Mouse (Mus musculus) naive thymus-derived CD4-positive, alpha-beta T cell, adult 2 months (primary cell): Measurements from ENCODE around the gene Rybp.

ENCODE experiments used
- DNase-seq: peaks from one replicate; pipeline ENCODE4 v3.0.0-alpha.2; 2011; ENCODE audit warnings: low read depth

Gene Rybp

GRCm38 (mm10) chr6:100188883-100189743 lies 98.2 kb downstream of the Rybp start:
- DNase-seq: no peak

- DNase-seq: no peak
Observed at GRCm38 (mm10) chr6:100187821-100188220, 99.5 kb downstream of the Rybp start.

- no peak for DNase-seq
Observed at GRCm38 (mm10) chr6:100186789-100187188, 100.5 kb downstream of the Rybp start.

- DNase-seq: no peak
Observed at GRCm38 (mm10) chr6:100185524-100185923, 101.8 kb downstream of the Rybp start.

GRCm38 (mm10) chr6:100183344-100183743 lies 103.9 kb downstream of the Rybp start:
- DNase-seq: no peak

- no peak for DNase-seq
Observed at GRCm38 (mm10) chr6:100180883-100181262, 106.4 kb downstream of the Rybp start.

- DNase-seq: no peak
Observed at GRCm38 (mm10) chr6:100180213-100180882, 106.9 kb downstream of the Rybp start.

- DNase-seq: no peak
Observed at GRCm38 (mm10) chr6:100178830-100179229, 108.5 kb downstream of the Rybp start.
